Mouse (Mus musculus) limb, embryonic 12.5 days (tissue): ENCODE data around the gene Ano9. TPM values are rescaled to one million over a fixed set of nuclear protein-coding genes. Genes with fewer than 3 reads are reported as not detected.

Experiments
- ATAC-seq: fragments of 200-750 bp; cut with Nextera tagmentation; 2 replicates; pipeline ENCODE4 v1.8.0; 2017; ENCODE audit warnings: low read depth, moderate TSS enrichment; ENCODE audit not compliant: insufficient number of reproducible peaks, insufficient read depth, low FRiP score, low TSS enrichment
- H3K27ac ChIP-seq: fragments of 300-500 bp; sonication (generic); 2 replicates; pipeline ENCODE4 v1.5.1; 2016; ENCODE audit warnings: mild to moderate bottlenecking, moderate library complexity
- H3K27me3 ChIP-seq: fragments of 300-500 bp; sonication (generic); 2 replicates; pipeline ENCODE4 v1.6.1; 2016; ENCODE audit warnings: mild to moderate bottlenecking, moderate library complexity
- H3K36me3 ChIP-seq: fragments of 300-500 bp; sonication (generic); 2 replicates; pipeline ENCODE4 v1.6.1; 2016; ENCODE audit warnings: mild to moderate bottlenecking, moderate library complexity
- H3K4me1 ChIP-seq: fragments of 300-500 bp; sonication (generic); replicated peaks from 2 replicates; pipeline ENCODE4 v1.6.1; 2016
- H3K4me2 ChIP-seq: fragments of 300-500 bp; sonication (generic); 2 replicates; pipeline ENCODE4 v1.6.1; 2016; ENCODE audit warnings: mild to moderate bottlenecking, moderate library complexity
- H3K4me3 ChIP-seq: fragments of 300-500 bp; sonication (generic); replicated peaks from 2 replicates; pipeline ENCODE4 v1.5.1; 2016; ENCODE audit warnings: mild to moderate bottlenecking
- H3K9ac ChIP-seq: fragments of 300-500 bp; sonication (generic); replicated peaks from 2 replicates; pipeline ENCODE4 v1.6.1; 2016; ENCODE audit warnings: mild to moderate bottlenecking, moderate library complexity
- H3K9me3 ChIP-seq: fragments of 300-500 bp; sonication (generic); 2 replicates; pipeline ENCODE4 v1.6.1; 2016; ENCODE audit warnings: mild to moderate bottlenecking, moderate library complexity
- WGBS: fragments of 180-500 bp; shearing (Covaris S2); methylation state at CpG from one replicate; pipeline ENCODE4 v1.1.7; 2016; 5-methylcytosine and 5-hydroxymethylcytosine counted together
- polyA plus RNA-seq: library from polyadenylated mRNA; unstranded; fragments of >200 nt; fragmentation: Nextera tagmentation; extraction: Ambion mirVana; gene quantifications from 2 replicates; pipeline ENCODE4 v1.2.1, GENCODE M21; 2016

Ano9 gene
- polyA plus RNA-seq: 1.6 and 2.0 TPM in 2 replicates

- Histone ChIP-seq H3K9me3 (no peaks in the 10 kb centered on the region), H3K9ac (no peak within 1 kb of the TSS), H3K4me2 (peak within 1 kb of the TSS; percentile 41), H3K4me3 (peak within 1 kb of the TSS; percentile 22), H3K27me3 (peaks cover 26% of the 10 kb centered on the region), H3K4me1 (no peaks in the 10 kb centered on the region), H3K27ac (no peak within 1 kb of the TSS), H3K36me3 (no peaks in the 10 kb centered on the region)
- no peak for ATAC-seq
- 7% methylated on average over 8 of the region's 9 CpGs for WGBS
Observed at GRCm38 (mm10) chr7:141117636-141118035, at the start of gene Ano9. TSS of gene Ano9 (minus strand) at chr7:141117806.

GRCm38 (mm10) chr7:141164850-141165249 lies 47.2 kb upstream of the Ano9 start:
- H3K36me3 ChIP-seq: peaks cover 62% of the 10 kb centered on the region
- 86% methylated on average over 6 of the region's 6 CpGs for WGBS

GRCm38 (mm10) chr7:141164397-141164796 lies 46.8 kb upstream of the Ano9 start:
- WGBS: 90% methylated on average over 7 of the region's 7 CpGs
- no peaks in the 10 kb centered on the region for H3K9me3 ChIP-seq
- H3K4me3 ChIP-seq: no peak overlapping the region
- H3K9ac ChIP-seq: no peak overlapping the region
- H3K27me3 ChIP-seq: no peaks in the 10 kb centered on the region
- H3K27ac ChIP-seq: no peak overlapping the region
- ATAC-seq: no peak
- H3K4me1 ChIP-seq: peaks cover 19% of the 10 kb centered on the region
- H3K4me2 ChIP-seq: no peak overlapping the region
- peaks cover 66% of the 10 kb centered on the region for H3K36me3 ChIP-seq

More at GRCm38 (mm10) chr7:141164850-141165249, 47.2 kb upstream of the Ano9 start:
- ATAC-seq: no peak
- no peak overlapping the region for H3K4me2 ChIP-seq
- peaks cover 19% of the 10 kb centered on the region for H3K4me1 ChIP-seq
- H3K9ac ChIP-seq: no peak overlapping the region
- no peaks in the 10 kb centered on the region for H3K9me3 ChIP-seq
- H3K27ac ChIP-seq: no peak overlapping the region
- no peak overlapping the region for H3K4me3 ChIP-seq
- H3K27me3 ChIP-seq: no peaks in the 10 kb centered on the region

- H3K4me1 ChIP-seq: no peaks in the 10 kb centered on the region
- H3K4me2 ChIP-seq: no peak overlapping the region
- no peak for ATAC-seq
- no peak overlapping the region for H3K27ac ChIP-seq
- H3K9me3 ChIP-seq: 0 out of 2 replicates have a peak, but pooled peaks cover 4% of the 10 kb centered on the region
- peaks cover 85% of the 10 kb centered on the region for H3K36me3 ChIP-seq
- H3K27me3 ChIP-seq: no peaks in the 10 kb centered on the region
- 90% methylated on average over 9 of the region's 9 CpGs for WGBS
- no peak overlapping the region for H3K4me3 ChIP-seq
- no peak overlapping the region for H3K9ac ChIP-seq
Observed at GRCm38 (mm10) chr7:141155362-141155761, 37.8 kb upstream of the Ano9 start.

GRCm38 (mm10) chr7:141148639-141149038 lies 31.0 kb upstream of the Ano9 start:
- H3K4me1 ChIP-seq: no peaks in the 10 kb centered on the region
- no peak overlapping the region for H3K4me3 ChIP-seq
- ATAC-seq: no peak
- peaks cover 82% of the 10 kb centered on the region for H3K36me3 ChIP-seq
- no peaks in the 10 kb centered on the region for H3K27me3 ChIP-seq
- no peak overlapping the region for H3K27ac ChIP-seq
- no peaks in the 10 kb centered on the region for H3K9me3 ChIP-seq
- no peak overlapping the region for H3K9ac ChIP-seq
- WGBS: 76% methylated on average over 4 of the region's 4 CpGs
- H3K4me2 ChIP-seq: no peak overlapping the region

GRCm38 (mm10) chr7:141147044-141147443 lies 29.4 kb upstream of the Ano9 start:
- Histone ChIP-seq H3K9ac (no peak overlapping the region), H3K9me3 (no peaks in the 10 kb centered on the region), H3K27ac (no peak overlapping the region), H3K27me3 (no peaks in the 10 kb centered on the region), H3K4me1 (no peaks in the 10 kb centered on the region), H3K4me3 (no peak overlapping the region), H3K36me3 (peaks cover 85% of the 10 kb centered on the region), H3K4me2 (no peak overlapping the region)
- ATAC-seq: no peak
- 85% methylated on average over 6 of the region's 6 CpGs for WGBS

GRCm38 (mm10) chr7:141146043-141146595 lies 28.5 kb upstream of the Ano9 start:
- no peaks in the 10 kb centered on the region for H3K27me3 ChIP-seq
- H3K27ac ChIP-seq: no peak overlapping the region
- H3K36me3 ChIP-seq: peaks cover 79% of the 10 kb centered on the region
- no peak overlapping the region for H3K9ac ChIP-seq
- H3K4me3 ChIP-seq: no peak overlapping the region
- ATAC-seq: no peak
- no peaks in the 10 kb centered on the region for H3K9me3 ChIP-seq
- H3K4me2 ChIP-seq: no peak overlapping the region
- H3K4me1 ChIP-seq: no peaks in the 10 kb centered on the region
- WGBS: 95% methylated on average over 12 of the region's 12 CpGs

- H3K9me3 ChIP-seq: no peaks in the 10 kb centered on the region
- no peak overlapping the region for H3K27ac ChIP-seq
- no peaks in the 10 kb centered on the region for H3K27me3 ChIP-seq
- H3K4me2 ChIP-seq: no peak overlapping the region
- peaks cover 76% of the 10 kb centered on the region for H3K36me3 ChIP-seq
- H3K9ac ChIP-seq: no peak overlapping the region
- no peaks in the 10 kb centered on the region for H3K4me1 ChIP-seq
- ATAC-seq: no peak
- WGBS: 70% methylated on average over 1 of the region's 1 CpGs
- no peak overlapping the region for H3K4me3 ChIP-seq
Observed at GRCm38 (mm10) chr7:141145403-141145802, 27.8 kb upstream of the Ano9 start.

- H3K36me3 ChIP-seq: peaks cover 78% of the 10 kb centered on the region
- H3K27me3 ChIP-seq: no peaks in the 10 kb centered on the region
- H3K4me3 ChIP-seq: no peak overlapping the region
- H3K4me2 ChIP-seq: no peak overlapping the region
- H3K27ac ChIP-seq: no peak overlapping the region
- ATAC-seq: no peak
- WGBS: 88% methylated on average over 3 of the region's 3 CpGs
- H3K9ac ChIP-seq: no peak overlapping the region
- H3K9me3 ChIP-seq: no peaks in the 10 kb centered on the region
- H3K4me1 ChIP-seq: no peaks in the 10 kb centered on the region
Observed at GRCm38 (mm10) chr7:141144650-141145049, 27.0 kb upstream of the Ano9 start.

- no peaks in the 10 kb centered on the region for H3K4me1 ChIP-seq
- H3K4me2 ChIP-seq: no peak overlapping the region
- no peak overlapping the region for H3K9ac ChIP-seq
- H3K4me3 ChIP-seq: no peak overlapping the region
- WGBS: 92% methylated on average over 2 of the region's 2 CpGs
- no peaks in the 10 kb centered on the region for H3K27me3 ChIP-seq
- ATAC-seq: no peak
- H3K36me3 ChIP-seq: peaks cover 85% of the 10 kb centered on the region
- H3K27ac ChIP-seq: no peak overlapping the region
- no peaks in the 10 kb centered on the region for H3K9me3 ChIP-seq
Observed at GRCm38 (mm10) chr7:141143861-141144260, 26.3 kb upstream of the Ano9 start.

- H3K4me2 ChIP-seq: no peak overlapping the region
- ATAC-seq: no peak
- H3K4me3 ChIP-seq: no peak overlapping the region
- H3K9ac ChIP-seq: no peak overlapping the region
- no peaks in the 10 kb centered on the region for H3K9me3 ChIP-seq
- no peaks in the 10 kb centered on the region for H3K27me3 ChIP-seq
- H3K36me3 ChIP-seq: peaks cover 85% of the 10 kb centered on the region
- no peak overlapping the region for H3K27ac ChIP-seq
- H3K4me1 ChIP-seq: no peaks in the 10 kb centered on the region
- 40% methylated on average over 5 of the region's 5 CpGs for WGBS
Observed at GRCm38 (mm10) chr7:141143112-141143511, 25.5 kb upstream of the Ano9 start.

GRCm38 (mm10) chr7:141141326-141141725 lies 23.7 kb upstream of the Ano9 start:
- ATAC-seq: no peak
- H3K36me3 ChIP-seq: peaks cover 86% of the 10 kb centered on the region
- H3K9me3 ChIP-seq: no peaks in the 10 kb centered on the region
- H3K9ac ChIP-seq: no peak overlapping the region
- H3K4me3 ChIP-seq: no peak overlapping the region
- H3K4me1 ChIP-seq: no peaks in the 10 kb centered on the region
- H3K4me2 ChIP-seq: no peak overlapping the region
- WGBS: 91% methylated on average over 4 of the region's 4 CpGs
- no peaks in the 10 kb centered on the region for H3K27me3 ChIP-seq
- no peak overlapping the region for H3K27ac ChIP-seq
